Mouse (Mus musculus) liver, adult (tissue): ENCODE measurements around the gene Uqcrc1.

Experiments used
- GATA4 ChIP-seq: IDR thresholded peaks from 2 replicates; pipeline ENCODE4 v1.6.1; 2014; ENCODE audit warnings: mild to moderate bottlenecking, low read length; ENCODE audit not compliant: insufficient replicate concordance

Gene Uqcrc1

DNA sequence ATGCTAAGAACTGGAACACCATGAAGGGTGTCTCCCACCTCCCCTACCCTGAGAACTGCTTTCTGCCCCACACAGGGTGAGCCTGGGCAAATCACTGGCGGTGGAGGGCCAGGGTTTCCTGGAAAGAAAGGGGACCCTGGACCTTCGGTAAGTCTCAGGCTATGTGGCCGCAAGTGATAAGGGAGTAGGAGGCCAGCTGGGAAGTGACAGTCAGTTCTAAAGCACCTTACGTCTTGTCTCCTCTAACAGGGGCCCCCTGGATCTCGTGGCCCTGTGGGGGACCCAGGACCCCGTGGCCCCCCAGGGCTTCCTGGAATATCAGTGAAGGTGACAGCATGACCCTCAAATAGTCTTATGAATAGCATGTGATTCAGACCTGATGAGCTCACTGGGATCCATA lies 27.9 kb downstream of the Uqcrc1 start:
- TF ChIP-seq GATA4, result no peak

DNA sequence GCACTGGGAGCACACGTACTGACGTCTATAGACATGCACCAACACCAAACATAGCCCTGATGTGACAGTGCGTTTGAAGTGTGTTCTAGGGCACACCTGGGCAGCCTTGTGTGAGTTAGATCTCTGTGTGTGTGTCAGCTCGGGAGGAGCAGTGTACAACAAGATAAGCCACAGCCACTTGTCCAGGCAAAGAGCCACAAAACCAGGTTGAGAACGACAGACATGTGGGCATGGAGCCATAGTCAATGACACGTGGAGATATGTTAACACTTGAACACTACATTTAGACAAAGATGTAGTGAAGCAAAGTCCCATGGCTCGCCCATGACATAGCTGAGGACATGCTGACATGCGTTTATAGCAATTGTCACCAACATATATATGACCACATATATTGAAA lies 34.2 kb downstream of the Uqcrc1 start:
- TF ChIP-seq GATA4, result no peak

DNA sequence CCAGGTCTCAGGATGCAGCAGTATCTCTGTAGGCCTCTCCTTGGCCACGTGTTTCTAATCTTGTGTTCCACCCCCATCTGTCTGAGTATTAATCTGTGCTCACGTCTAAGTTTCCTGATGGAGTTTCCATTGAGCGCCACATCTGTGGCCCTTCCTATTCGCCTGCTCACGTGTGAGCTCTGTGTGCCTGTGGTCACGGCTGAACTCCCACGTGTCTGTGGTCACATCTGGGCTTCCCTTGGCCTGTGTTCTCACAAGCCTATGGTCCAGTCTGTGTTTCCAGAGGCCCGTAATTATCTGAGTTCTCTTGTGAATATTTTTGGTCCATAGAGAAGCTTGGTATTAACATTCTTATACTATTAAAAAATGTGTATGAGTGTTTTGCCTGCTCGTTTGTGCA lies 40.0 kb downstream of the Uqcrc1 start:
- no peak for TF ChIP-seq GATA4

DNA sequence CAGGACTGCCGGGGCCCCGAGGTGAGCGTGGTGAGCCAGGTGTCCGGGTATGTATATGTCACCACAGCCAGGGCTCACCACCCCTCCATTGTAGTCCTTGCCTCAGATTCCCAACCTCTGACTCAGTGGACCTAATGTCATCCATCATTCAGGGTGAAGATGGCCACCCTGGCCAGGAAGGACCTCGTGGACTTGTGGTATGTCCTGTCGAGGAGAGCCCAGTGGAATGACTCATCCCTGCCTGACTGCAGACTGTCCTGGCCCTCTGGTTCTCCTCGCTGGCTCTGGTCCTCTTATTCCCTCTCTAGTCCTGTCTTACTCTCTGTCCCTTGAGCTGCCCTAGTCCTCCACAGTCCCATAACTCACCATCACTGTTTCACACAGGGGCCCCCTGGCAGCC lies 41.5 kb downstream of the Uqcrc1 start:
- TF ChIP-seq GATA4, result no peak

DNA sequence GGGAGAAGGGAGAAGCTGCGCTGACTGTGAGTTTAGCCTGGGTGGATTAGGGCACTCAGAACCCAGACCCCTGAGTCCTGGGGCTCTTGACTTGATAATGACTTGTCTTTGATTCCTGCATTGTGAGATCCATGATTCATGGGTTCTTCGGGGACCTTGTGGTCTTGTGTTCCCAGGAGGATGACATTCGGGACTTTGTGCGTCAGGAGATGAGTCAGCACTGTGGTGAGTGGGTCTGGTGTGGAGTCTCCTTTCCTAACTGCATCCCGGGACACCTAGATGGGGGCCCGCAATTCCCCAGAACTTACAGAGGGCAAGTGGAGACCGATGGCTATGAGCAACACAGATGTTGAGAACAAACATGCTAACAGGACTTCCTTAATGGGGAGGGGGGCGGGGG lies 46.1 kb downstream of the Uqcrc1 start:
- TF ChIP-seq GATA4, result no peak

DNA sequence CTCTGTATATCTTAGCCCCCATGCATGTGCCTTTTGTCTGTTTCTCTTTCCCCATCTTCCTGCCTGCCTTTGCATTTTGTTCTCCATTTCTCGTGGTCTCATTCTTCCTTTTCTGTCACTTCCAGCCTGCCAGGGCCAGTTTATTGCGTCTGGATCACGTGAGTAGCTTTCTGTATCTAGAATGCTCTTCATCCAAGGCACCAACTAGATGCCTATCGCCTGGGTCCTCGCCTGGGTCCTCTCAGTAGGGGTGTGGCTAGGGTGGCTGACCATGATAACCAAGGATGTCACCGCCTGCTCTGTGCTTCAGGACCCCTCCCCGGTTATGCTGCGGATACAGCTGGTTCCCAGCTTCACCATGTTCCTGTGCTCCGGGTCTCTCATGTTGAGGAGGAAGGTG lies 46.8 kb downstream of the Uqcrc1 start:
- no peak for TF ChIP-seq GATA4

DNA sequence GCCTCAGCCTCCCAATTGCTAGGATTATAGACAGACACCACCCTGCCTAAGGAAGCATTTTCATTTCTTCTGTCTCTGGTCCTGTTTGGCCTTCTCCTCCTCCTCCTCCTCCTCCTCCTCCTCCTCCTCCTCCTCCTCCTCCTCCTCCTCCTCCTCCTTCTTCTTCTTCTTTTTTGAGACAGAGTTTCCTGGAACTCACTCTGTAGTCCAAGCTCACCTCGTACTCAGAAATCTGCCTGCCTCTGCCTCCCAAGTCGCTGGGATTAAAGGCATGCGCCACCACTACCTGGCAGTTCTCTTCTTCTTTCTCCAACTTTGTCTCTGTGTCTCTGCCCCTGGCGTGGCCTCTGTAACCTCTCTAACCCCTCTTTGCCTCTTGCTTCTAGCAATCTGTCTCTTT lies 49.3 kb downstream of the Uqcrc1 start, which contains the start of gene Ucn2:
Gene Ucn2, plus strand, starts transcription at position 301 of the 400 bp plus-strand sequence.
- TF ChIP-seq GATA4, result no peak

DNA sequence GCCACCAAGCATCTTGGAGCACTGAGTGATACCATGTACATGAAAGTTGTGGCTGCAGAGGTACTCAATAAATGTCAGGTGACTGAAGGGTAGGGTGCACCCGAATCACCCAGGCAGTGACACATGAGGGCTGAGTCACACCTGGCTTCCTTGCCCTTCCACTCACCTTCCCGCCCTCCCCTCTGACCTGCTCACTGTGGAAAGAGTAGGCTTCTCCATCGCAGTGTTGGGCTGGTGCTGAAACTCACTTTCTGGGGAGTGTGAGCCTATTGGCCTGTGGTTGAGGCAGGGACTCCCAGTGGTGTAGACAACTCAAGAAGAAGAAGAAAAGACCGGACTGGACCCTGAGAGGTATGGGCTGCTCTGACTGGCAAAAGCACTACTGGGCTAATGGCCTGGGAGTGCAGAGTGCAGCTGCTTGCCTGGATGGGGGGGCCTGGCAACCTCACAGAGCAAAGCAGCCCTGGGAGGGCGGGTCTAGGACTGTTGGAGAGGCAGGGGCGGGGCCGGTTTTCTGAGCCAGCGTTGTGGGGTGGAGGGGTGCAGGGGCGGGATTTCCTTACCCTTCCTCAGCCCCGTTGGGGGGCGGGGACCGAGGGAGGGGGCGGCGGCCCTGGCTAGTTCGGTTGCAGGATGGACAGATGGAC lies 51.4 kb downstream of the Uqcrc1 start:
- no peak for TF ChIP-seq GATA4

DNA sequence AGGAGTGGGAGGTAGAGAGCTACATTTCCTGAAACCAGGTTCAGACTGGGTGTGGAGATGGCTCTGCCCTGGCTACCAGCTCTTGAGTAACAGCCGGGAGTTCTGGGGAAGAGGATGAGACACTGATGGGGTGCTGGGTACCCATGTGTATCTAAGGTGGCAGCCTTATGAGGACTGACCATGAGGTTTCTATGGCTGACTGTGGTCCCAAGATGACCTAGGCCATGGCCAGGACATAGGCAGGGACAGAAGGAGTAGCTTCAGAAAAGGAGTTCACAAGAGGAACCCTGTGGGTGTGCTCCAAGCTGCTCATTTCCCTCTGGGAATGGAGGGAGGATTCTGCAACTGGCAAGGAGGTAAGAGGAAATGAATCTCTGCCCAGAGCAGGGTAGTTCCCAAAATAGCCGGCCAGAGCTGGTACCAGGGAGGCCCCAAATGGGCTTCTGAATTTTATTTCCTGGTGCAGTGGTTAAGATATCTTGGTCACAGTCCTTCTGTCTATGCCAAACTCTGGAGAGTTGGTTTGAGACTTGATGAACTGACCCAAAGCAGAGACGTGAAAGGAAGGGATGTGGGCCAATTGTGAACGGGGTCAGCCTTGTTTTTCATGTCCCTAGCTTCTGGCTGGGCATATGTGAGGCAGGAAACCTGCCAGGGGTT lies 53.5 kb downstream of the Uqcrc1 start:
- TF ChIP-seq GATA4, result no peak

DNA sequence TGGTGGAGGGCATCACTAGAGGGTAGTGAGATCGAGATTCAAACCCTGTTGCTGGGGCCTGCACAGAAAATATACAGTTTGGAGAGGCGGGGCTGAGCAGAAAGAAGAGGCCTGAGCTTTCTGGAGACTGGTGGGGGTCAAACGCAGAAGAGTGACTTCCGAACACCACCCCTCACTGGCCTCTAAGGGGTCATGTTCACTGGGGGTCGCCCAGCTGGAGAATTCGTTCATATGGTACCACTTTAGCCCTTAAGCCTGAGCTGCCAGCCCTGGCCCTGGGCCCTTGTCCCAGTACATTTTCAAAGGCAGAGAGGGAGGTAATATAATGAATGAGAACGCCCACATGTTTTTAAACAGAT lies 54.0 kb downstream of the Uqcrc1 start:
- TF ChIP-seq GATA4, result no peak

DNA sequence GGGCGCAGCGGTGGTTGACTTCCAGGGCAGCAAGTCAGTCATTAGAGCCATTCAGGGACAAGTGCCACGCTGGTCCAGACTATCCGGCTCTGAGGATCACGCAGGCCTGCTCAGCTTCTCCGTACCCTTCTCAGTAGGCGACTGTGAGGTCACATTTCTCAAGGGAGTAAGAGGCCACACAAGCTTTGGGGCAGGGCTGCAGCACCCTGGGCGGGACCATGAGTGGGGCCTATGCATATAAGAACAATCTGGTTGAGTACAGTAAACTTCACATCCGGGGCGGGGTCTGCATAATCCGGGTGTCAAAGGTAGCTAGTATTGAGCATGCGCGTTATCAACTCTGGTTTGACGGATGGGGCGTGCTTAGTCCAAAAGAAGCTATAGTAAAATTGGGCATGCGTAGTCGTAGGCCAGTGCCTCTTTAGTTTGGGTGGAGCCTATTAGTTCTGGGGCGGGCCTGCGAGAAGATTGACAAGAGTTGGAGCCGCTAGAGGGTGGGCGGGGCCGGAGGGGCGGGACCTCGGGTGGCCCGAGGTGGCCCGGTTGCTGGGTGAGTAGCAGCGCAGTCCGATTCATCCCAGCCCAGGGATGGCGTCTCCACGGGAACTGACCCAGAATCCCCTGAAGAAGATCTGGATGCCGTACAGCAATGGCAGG lies 55.1 kb downstream of the Uqcrc1 start, which contains the start of gene Pfkfb4:
Gene Pfkfb4, plus strand, starts transcription at position 351 of the 657 bp plus-strand sequence.
- 0 out of 2 replicates have a peak, but pooled peaks have one; percentile 10 for TF ChIP-seq GATA4

DNA sequence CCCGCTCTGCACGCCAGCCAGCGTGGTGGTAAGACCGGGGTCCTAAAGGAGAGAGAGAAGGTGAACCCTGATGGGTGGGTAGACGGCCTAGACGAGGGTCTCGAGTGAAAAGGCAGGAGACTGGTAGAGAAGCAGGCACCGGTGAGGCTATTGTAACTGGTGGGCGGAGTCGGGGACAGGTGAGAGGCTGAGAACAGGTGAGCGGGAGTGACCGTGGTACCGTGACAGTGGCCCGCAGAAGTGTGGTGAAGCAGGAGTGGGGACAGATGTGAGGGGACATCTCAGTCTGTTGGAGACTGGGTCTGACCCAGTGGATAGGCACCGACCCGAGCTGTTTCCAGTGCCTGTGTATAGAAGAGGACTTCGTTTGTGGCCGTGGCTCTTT lies 55.6 kb downstream of the Uqcrc1 start:
- no peak for TF ChIP-seq GATA4

DNA sequence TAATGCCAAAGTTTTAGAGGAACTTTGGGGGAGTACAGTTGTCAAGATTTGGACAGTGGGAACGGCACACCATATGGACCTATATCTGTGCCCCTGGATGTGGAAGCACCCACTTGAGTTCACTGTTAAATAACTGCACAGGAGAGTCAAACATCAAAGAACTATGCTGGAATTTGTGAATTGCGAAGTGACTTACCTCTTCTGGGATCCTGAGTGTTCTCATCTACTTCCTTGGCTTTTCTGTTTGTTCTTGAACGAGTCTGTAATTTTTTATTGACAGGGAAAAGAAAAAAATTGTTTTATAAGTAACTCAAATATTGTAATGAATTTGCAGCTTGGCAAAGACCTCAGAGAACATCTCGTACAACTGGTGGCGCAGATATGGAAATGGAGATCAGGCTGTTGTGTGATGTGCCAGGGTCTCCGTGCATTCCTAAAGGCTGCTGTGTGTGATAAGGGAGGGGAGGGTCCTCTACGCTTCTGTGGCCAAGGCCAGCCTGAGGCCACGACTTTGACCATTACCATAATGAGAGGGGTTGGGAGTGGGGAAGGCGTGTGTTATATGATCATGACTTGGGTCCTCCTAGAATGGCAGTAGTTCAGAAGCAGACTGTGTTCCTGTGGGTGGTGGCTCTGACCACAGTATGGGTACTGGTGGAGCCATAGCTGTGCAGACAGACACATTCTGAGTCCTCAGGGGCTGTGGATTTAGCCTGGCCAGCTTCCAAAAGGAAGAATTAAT lies 56.4 kb downstream of the Uqcrc1 start:
- no peak for TF ChIP-seq GATA4

DNA sequence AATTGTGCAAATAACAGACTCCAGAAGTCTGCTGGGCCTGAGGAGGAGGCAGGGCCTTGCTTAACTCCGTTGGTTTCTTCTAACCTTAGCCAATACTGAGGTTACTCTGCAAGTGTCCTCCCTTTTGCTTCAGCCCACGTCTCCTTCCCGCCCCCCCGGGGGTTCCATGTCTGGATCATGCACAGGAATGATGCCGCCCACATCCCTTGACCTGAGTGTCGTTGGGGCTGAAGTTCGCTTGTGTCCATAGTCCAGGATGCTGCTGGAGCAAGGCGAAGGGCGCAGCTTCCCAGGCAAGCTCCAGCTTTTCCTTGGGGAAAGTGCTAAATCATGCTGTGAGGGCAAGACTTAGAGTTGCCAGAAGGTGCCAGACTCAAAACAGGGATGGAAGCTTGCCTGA lies 60.0 kb downstream of the Uqcrc1 start:
- no peak for TF ChIP-seq GATA4

DNA sequence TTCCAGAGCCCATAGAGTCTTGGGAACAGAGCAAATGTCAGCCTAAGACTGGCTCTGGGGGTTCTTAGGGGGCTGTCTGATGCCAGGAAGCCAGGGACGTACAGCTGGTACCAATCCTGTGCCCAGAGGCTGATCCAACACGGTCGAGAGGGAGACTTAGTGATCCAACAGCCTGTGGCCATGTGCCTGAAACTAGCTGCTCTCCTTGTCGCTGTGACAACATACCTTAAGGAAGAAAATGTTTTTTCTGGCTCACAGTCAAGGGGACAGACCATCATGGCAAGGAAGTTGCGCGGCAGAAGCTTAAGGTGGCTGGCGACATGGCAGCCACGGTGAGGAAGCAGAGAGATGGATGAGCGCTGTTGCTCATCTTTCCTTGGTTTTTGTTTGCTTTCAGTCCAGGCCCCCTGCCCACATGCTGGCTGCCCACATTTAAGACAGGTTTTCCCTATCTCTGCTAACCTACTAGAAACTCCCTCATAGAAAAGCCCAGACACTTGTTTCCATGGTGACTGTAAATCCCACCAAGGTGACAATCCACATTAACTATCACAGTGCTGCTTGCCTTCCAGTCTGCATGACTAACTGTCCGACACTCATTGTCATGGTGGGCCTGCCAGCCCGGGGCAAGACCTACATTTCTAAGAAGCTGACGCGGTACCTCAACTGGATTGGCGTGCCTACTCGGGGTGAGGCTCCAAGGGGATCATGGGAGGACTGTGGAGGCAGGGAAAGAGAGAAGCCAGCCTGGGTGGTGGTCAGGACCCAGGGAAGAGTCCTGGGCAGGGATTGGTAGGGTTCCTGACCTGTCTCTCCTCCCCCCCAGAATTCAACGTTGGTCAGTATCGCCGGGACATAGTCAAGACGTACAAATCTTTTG lies 62.1 kb downstream of the Uqcrc1 start:
- TF ChIP-seq GATA4, result no peak
